Mouse (Mus musculus): ENCODE measurements around the gene Plin1. TPM values are rescaled to one million over a fixed set of nuclear protein-coding genes. Genes with fewer than 3 reads are reported as not detected.

Plin1 gene
- total and polyA plus RNA-seq, 2 experiments from 2014 or later, result 0.11 TPM; not detected in 1

GRCm38 (mm10) chr7:79744051-79744450 is 11.3 kb upstream of the Plin1 start:
- TF ChIP-seq EP300 (IDR thresholded peaks at IDR 0.05; ENCODE audit: low read depth) (no peak), CTCF (IDR thresholded peaks at IDR 0.05; ENCODE audit: low read depth) (no peak)
- DNase-seq (ENCODE audit: low spot score) (no peak), ATAC-seq (ENCODE audit: insufficient read depth, low read depth) (no peak)
- Histone ChIP-seq H3K27ac (ENCODE audit: low read depth) (no peak overlapping the region), H3K9me3 (replicated peaks; ENCODE audit: control insufficient read depth, low read length) (no peaks in the 10 kb centered on the region), H3K4me1 (ENCODE audit: control insufficient read depth, insufficient read depth) (peaks cover 12% of the 10 kb centered on the region; the same call in 1 of the 2 replicates), H3K4me3 (ENCODE audit: low read depth, low read length) (no peak overlapping the region), H3K4me2 (ENCODE audit: low read depth, low read length) (no peak overlapping the region), H3K9ac (replicated peaks; ENCODE audit: low read depth, low read length) (no peak overlapping the region), H3K27me3 (ENCODE audit: control insufficient read depth, insufficient read depth, low read length) (no peaks in the 10 kb centered on the region), H3K36me3 (replicated peaks; ENCODE audit: control insufficient read depth, insufficient read depth, low read length) (no peaks in the 10 kb centered on the region)
- WGBS, result 86% methylated on average over 9 of the region's 9 CpGs

GRCm38 (mm10) chr7:79742659-79743536 is 10.2 kb upstream of the Plin1 start, which contains the start of the genes Pex11a and Wdr93:
TSS of gene Pex11a (minus strand) at chr7:79743131.
TSS of gene Wdr93 (plus strand) at chr7:79743163.
- Histone ChIP-seq H3K36me3 (replicated peaks; ENCODE audit: control insufficient read depth, insufficient read depth, low read length) (no peaks in the 10 kb centered on the region), H3K9ac (replicated peaks; ENCODE audit: low read depth, low read length) (peak within 1 kb of the TSS; percentile 61), H3K9me3 (replicated peaks; ENCODE audit: control insufficient read depth, low read length) (no peaks in the 10 kb centered on the region), H3K4me1 (ENCODE audit: control insufficient read depth, insufficient read depth) (peaks cover 12% of the 10 kb centered on the region; the same call in 1 of the 2 replicates), H3K4me2 (ENCODE audit: low read depth, low read length) (peak within 1 kb of the TSS; percentile 94), H3K27me3 (ENCODE audit: control insufficient read depth, insufficient read depth, low read length) (no peaks in the 10 kb centered on the region), H3K27ac (ENCODE audit: low read depth) (no peak within 1 kb of the TSS), H3K4me3 (ENCODE audit: low read depth, low read length) (peak within 1 kb of the TSS; percentile 73)
- DNase-seq (ENCODE audit: low spot score) (peak; percentile 85), ATAC-seq (ENCODE audit: insufficient read depth, low read depth) (peak; percentile 95)
- no peak for TF ChIP-seq EP300 (IDR thresholded peaks at IDR 0.05; ENCODE audit: low read depth)
- no peak for TF ChIP-seq CTCF (IDR thresholded peaks at IDR 0.05; ENCODE audit: low read depth)
- WGBS, result 3% methylated on average over 46 of the region's 46 CpGs

GRCm38 (mm10) chr7:79742277-79742658 is 9.6 kb upstream of the Plin1 start:
- peaks cover 12% of the 10 kb centered on the region; the same call in 1 of the 2 replicates for H3K4me1 ChIP-seq (ENCODE audit: control insufficient read depth, insufficient read depth)
- DNase-seq (ENCODE audit: low spot score) (no peak), ATAC-seq (ENCODE audit: insufficient read depth, low read depth) (no peak)
- no peak overlapping the region for H3K27ac ChIP-seq (ENCODE audit: low read depth)
- no peaks in the 10 kb centered on the region for H3K9me3 ChIP-seq (replicated peaks; ENCODE audit: control insufficient read depth, low read length)
- peak overlapping the region; percentile 94 for H3K4me2 ChIP-seq (ENCODE audit: low read depth, low read length)
- peak overlapping the region; percentile 73 for H3K4me3 ChIP-seq (ENCODE audit: low read depth, low read length)
- TF ChIP-seq CTCF (IDR thresholded peaks at IDR 0.05; ENCODE audit: low read depth) (no peak), EP300 (IDR thresholded peaks at IDR 0.05; ENCODE audit: low read depth) (no peak)
- no peaks in the 10 kb centered on the region for H3K36me3 ChIP-seq (replicated peaks; ENCODE audit: control insufficient read depth, insufficient read depth, low read length)
- H3K27me3 ChIP-seq (ENCODE audit: control insufficient read depth, insufficient read depth, low read length), result no peaks in the 10 kb centered on the region
- peak overlapping the region; percentile 61 for H3K9ac ChIP-seq (replicated peaks; ENCODE audit: low read depth, low read length)
- 21% methylated on average over 11 of the region's 11 CpGs for WGBS

GRCm38 (mm10) chr7:79740279-79740678 is 7.6 kb upstream of the Plin1 start:
- H3K4me3 ChIP-seq (ENCODE audit: low read depth, low read length), result no peak overlapping the region
- no peak for TF ChIP-seq EP300 (IDR thresholded peaks at IDR 0.05; ENCODE audit: low read depth)
- TF ChIP-seq CTCF (IDR thresholded peaks at IDR 0.05; ENCODE audit: low read depth), result no peak
- H3K27ac ChIP-seq (ENCODE audit: low read depth), result no peak overlapping the region
- 77% methylated on average over 4 of the region's 4 CpGs for WGBS
- H3K36me3 ChIP-seq (replicated peaks; ENCODE audit: control insufficient read depth, insufficient read depth, low read length), result 0 out of 2 replicates have a peak, but pooled peaks cover 3% of the 10 kb centered on the region
- DNase-seq (ENCODE audit: low spot score) (no peak), ATAC-seq (ENCODE audit: insufficient read depth, low read depth) (no peak)
- H3K4me1 ChIP-seq (ENCODE audit: control insufficient read depth, insufficient read depth), result peaks cover 12% of the 10 kb centered on the region; the same call in 1 of the 2 replicates
- H3K27me3 ChIP-seq (ENCODE audit: control insufficient read depth, insufficient read depth, low read length), result no peaks in the 10 kb centered on the region
- H3K9ac ChIP-seq (replicated peaks; ENCODE audit: low read depth, low read length), result no peak overlapping the region
- no peaks in the 10 kb centered on the region for H3K9me3 ChIP-seq (replicated peaks; ENCODE audit: control insufficient read depth, low read length)
- H3K4me2 ChIP-seq (ENCODE audit: low read depth, low read length), result no peak overlapping the region

- Histone ChIP-seq H3K4me2 (ENCODE audit: low read depth, low read length) (no peak overlapping the region), H3K9ac (replicated peaks; ENCODE audit: low read depth, low read length) (no peak overlapping the region), H3K9me3 (replicated peaks; ENCODE audit: control insufficient read depth, low read length) (no peaks in the 10 kb centered on the region), H3K27ac (ENCODE audit: low read depth) (no peak overlapping the region), H3K36me3 (replicated peaks; ENCODE audit: control insufficient read depth, insufficient read depth, low read length) (0 out of 2 replicates have a peak, but pooled peaks cover 3% of the 10 kb centered on the region), H3K4me3 (ENCODE audit: low read depth, low read length) (no peak overlapping the region), H3K4me1 (ENCODE audit: control insufficient read depth, insufficient read depth) (peaks cover 12% of the 10 kb centered on the region; the same call in 1 of the 2 replicates), H3K27me3 (ENCODE audit: control insufficient read depth, insufficient read depth, low read length) (no peaks in the 10 kb centered on the region)
- ATAC-seq (ENCODE audit: insufficient read depth, low read depth) (no peak), DNase-seq (ENCODE audit: low spot score) (no peak)
- no peak for TF ChIP-seq EP300 (IDR thresholded peaks at IDR 0.05; ENCODE audit: low read depth)
- no peak for TF ChIP-seq CTCF (IDR thresholded peaks at IDR 0.05; ENCODE audit: low read depth)
- 99% methylated on average over 2 of the region's 2 CpGs for WGBS
These were observed 6.2 kb upstream of the Plin1 start for GRCm38 (mm10) chr7:79738913-79739312.
